Mouse (Mus musculus) heart, postnatal 0 days (tissue): Measurements from ENCODE around the gene Prdm1.

Source experiments
- CTCF ChIP-seq: IDR thresholded peaks from 2 replicates; pipeline ENCODE4 v1.5.1; 2016; ENCODE audit warnings: antibody characterized with exemption, control low read depth, low read depth
- EP300 ChIP-seq: IDR thresholded peaks from 2 replicates; pipeline ENCODE4 v1.6.1; 2016; ENCODE audit warnings: antibody characterized with exemption, low read depth

DNA sequence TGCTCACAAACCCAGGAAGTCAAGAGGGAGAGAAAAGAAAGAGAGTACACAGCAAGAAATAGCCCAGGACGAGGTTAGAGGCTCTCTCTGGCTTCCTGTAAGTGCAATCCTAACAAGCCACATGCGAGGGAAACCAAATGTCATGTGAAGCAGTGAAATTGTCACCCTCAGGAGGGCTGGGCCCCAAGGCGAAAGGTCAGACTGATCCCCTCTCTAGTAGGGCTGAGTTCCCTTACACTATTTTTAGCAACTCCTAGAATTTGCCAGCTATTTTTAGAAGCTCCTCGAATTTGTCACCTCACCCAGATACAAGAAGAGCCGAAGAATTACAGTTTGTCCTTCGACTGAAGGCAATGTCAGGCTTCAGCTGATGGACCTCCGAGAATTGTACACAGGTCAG is 124.9 kb downstream of the Prdm1 start:
- TF ChIP-seq CTCF (no peak), EP300 (no peak)
